Mouse (Mus musculus): ENCODE results near the gene Map1b.

- TF ChIP-seq EP300 (IDR thresholded peaks at IDR 0.05; ENCODE audit: insufficient read depth, low read depth, low read length), result no peak
- TF ChIP-seq CTCF (IDR thresholded peaks at IDR 0.05), result no peak
Observed at GRCm38 (mm10) chr13:99472028-99472427, 44.3 kb downstream of the Map1b start.

Measured in heart, adult 2 months (tissue).